Mouse (Mus musculus) brain, adult 2 months (tissue): ENCODE measurements at regions not wholly inside any gene's neighbourhood (a gene's known extent, or its start where the extent isn't known, plus 50 kb on each side); places are given as distances from the start of the nearest gene placed in this dataset.

Experiments
- DNase-seq: peaks from one replicate; pipeline ENCODE4 v3.0.0; 2011; ENCODE audit warnings: low read depth, low spot score

GRCm38 (mm10) chrX:35791273-35791672 is 97.4 kb upstream of the Dock11 start:
- no peak for DNase-seq

GRCm38 (mm10) chrX:35813206-35813605 is 75.4 kb upstream of the Dock11 start:
- peak; percentile 39 for DNase-seq

- peak; percentile 20 for DNase-seq
Measured at GRCm38 (mm10) chrX:35834411-35834810, 54.2 kb upstream of the Dock11 start.

- DNase-seq: peak; percentile 18
Measured at GRCm38 (mm10) chrX:35838064-35838463, 50.6 kb upstream of the Dock11 start.
